Mouse (Mus musculus): ENCODE data around the gene Pet117. TPM values are rescaled to one million over a fixed set of nuclear protein-coding genes. Genes with fewer than 3 reads are reported as not detected.

Pet117 gene
- polyA plus RNA-seq (2014; fragmentation: Illumina TruSeq; extraction: RNeasy Lipid Tissue Mini Kit (QIAGEN cat#74804); ENCODE audit: low read depth, low replicate concordance): 8.5 TPM

GRCm38 (mm10) chr2:144368400-144369019 is at the start of gene Pet117, which contains the start of gene Kat14:
Gene Pet117, plus strand, starts transcription at chr2:144368996.
Gene Kat14, plus strand, starts transcription at chr2:144368983.

GRCm38 (mm10) chr2:144331401-144332302 is 37.1 kb upstream of the Pet117 start, which contains the start of gene Ovol2:
Gene Ovol2, minus strand, starts transcription at chr2:144332146.

Other genes with a start within 250 kb of the Pet117 start
- 13.9 TPM for gene Mgme1, start 98.3 kb upstream of the Pet117 start, polyA plus RNA-seq (2014; fragmentation: Illumina TruSeq; extraction: RNeasy Lipid Tissue Mini Kit (QIAGEN cat#74804); ENCODE audit: low read depth, low replicate concordance)
- gene Snx5, start 98.1 kb upstream of the Pet117 start, polyA plus RNA-seq (2014; fragmentation: Illumina TruSeq; extraction: RNeasy Lipid Tissue Mini Kit (QIAGEN cat#74804); ENCODE audit: low read depth, low replicate concordance): 262 TPM
- not detected for gene Ovol2, start 36.9 kb upstream of the Pet117 start, polyA plus RNA-seq (2014; fragmentation: Illumina TruSeq; extraction: RNeasy Lipid Tissue Mini Kit (QIAGEN cat#74804); ENCODE audit: low read depth, low replicate concordance)
- 10.1 TPM for gene Kat14, start within 50 bp of the Pet117 start, polyA plus RNA-seq (2014; fragmentation: Illumina TruSeq; extraction: RNeasy Lipid Tissue Mini Kit (QIAGEN cat#74804); ENCODE audit: low read depth, low replicate concordance)
- 5.9 TPM for gene Dzank1, start 158.4 kb downstream of the Pet117 start, polyA plus RNA-seq (2014; fragmentation: Illumina TruSeq; extraction: RNeasy Lipid Tissue Mini Kit (QIAGEN cat#74804); ENCODE audit: low read depth, low replicate concordance)
- 54.4 TPM for gene Polr3f, start 158.7 kb downstream of the Pet117 start, polyA plus RNA-seq (2014; fragmentation: Illumina TruSeq; extraction: RNeasy Lipid Tissue Mini Kit (QIAGEN cat#74804); ENCODE audit: low read depth, low replicate concordance)
- gene Rbbp9, start 181.9 kb downstream of the Pet117 start, polyA plus RNA-seq (2014; fragmentation: Illumina TruSeq; extraction: RNeasy Lipid Tissue Mini Kit (QIAGEN cat#74804); ENCODE audit: low read depth, low replicate concordance): 126 TPM
- 134 TPM for gene Sec23b, start 187.2 kb downstream of the Pet117 start, polyA plus RNA-seq (2014; fragmentation: Illumina TruSeq; extraction: RNeasy Lipid Tissue Mini Kit (QIAGEN cat#74804); ENCODE audit: low read depth, low replicate concordance)
- 41.1 TPM for gene Smim26, start 225.1 kb downstream of the Pet117 start, polyA plus RNA-seq (2014; fragmentation: Illumina TruSeq; extraction: RNeasy Lipid Tissue Mini Kit (QIAGEN cat#74804); ENCODE audit: low read depth, low replicate concordance)
- 18.3 TPM for gene Dtd1, start 230.9 kb downstream of the Pet117 start, polyA plus RNA-seq (2014; fragmentation: Illumina TruSeq; extraction: RNeasy Lipid Tissue Mini Kit (QIAGEN cat#74804); ENCODE audit: low read depth, low replicate concordance)

Measured in adrenal gland, adult 10 weeks (tissue).